Mouse (Mus musculus): ENCODE measurements around the gene Gm12169. TPM values are rescaled to one million over a fixed set of nuclear protein-coding genes. Genes with fewer than 3 reads are reported as not detected.

Gm12169 gene
- polyA plus RNA-seq, 1 experiment from 2014 or later = not detected

GRCm38 (mm10) chr11:46569107-46569506 lies 45.1 kb downstream of the Gm12169 start:
- no peaks in the 10 kb centered on the region for H3K36me3 ChIP-seq (ENCODE audit: control insufficient read depth, insufficient read depth, low read length)
- no peaks in the 10 kb centered on the region for H3K27me3 ChIP-seq (ENCODE audit: control insufficient read depth, insufficient read depth, low read length)
- no peak overlapping the region for H3K4me3 ChIP-seq (replicated peaks; ENCODE audit: low read depth, low read length)
- no peak overlapping the region for H3K27ac ChIP-seq (replicated peaks; ENCODE audit: low read depth, low read length)
- no peak overlapping the region for H3K4me2 ChIP-seq (ENCODE audit: low read length)
- DNase-seq (no peak), ATAC-seq (ENCODE audit: low FRiP score, low TSS enrichment) (no peak)
- 77% methylated on average over 1 of the region's 1 CpGs for WGBS
- H3K9me3 ChIP-seq (ENCODE audit: control insufficient read depth, low read length) = no peaks in the 10 kb centered on the region
- H3K9ac ChIP-seq (replicated peaks; ENCODE audit: low read length) = no peak overlapping the region
- H3K4me1 ChIP-seq (ENCODE audit: control insufficient read depth, insufficient read depth, low read length) = no peaks in the 10 kb centered on the region

DNA sequence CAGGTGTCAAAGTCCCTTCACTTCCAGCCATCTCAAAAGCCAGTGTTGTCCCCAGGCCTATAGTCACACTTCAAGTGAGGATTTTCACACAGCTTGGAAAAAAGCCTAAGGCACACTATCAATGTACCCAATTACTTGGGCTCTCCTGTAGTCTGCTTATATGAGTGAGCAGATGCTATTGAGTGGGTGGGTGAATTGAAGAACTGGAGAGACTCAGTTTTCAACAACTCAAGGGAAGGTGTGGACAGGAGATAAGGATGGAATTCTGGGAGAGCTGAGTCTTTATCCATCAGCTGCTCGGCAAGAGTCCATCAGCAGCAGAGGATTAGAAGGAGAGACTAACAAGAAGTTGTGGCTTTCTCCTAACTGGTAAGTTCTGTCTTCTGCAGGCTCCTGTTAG lies 47.3 kb downstream of the Gm12169 start, which contains the start of gene BC053393:
Gene BC053393 (plus strand): TSS at position 210 of the 400 bp plus-strand sequence.
- Histone ChIP-seq H3K27me3 (ENCODE audit: control insufficient read depth, insufficient read depth, low read length) (no peaks in the 10 kb centered on the region), H3K9ac (replicated peaks; ENCODE audit: low read length) (no peak within 1 kb of the TSS), H3K27ac (replicated peaks; ENCODE audit: low read depth, low read length) (no peak within 1 kb of the TSS), H3K4me1 (ENCODE audit: control insufficient read depth, insufficient read depth, low read length) (no peaks in the 10 kb centered on the region), H3K9me3 (ENCODE audit: control insufficient read depth, low read length) (no peaks in the 10 kb centered on the region), H3K4me3 (replicated peaks; ENCODE audit: low read depth, low read length) (no peak within 1 kb of the TSS), H3K36me3 (ENCODE audit: control insufficient read depth, insufficient read depth, low read length) (no peaks in the 10 kb centered on the region), H3K4me2 (ENCODE audit: low read length) (no peak within 1 kb of the TSS)
- ATAC-seq (ENCODE audit: low FRiP score, low TSS enrichment) (no peak), DNase-seq (no peak)
- 87% methylated on average over 1 of the region's 1 CpGs for WGBS

DNA sequence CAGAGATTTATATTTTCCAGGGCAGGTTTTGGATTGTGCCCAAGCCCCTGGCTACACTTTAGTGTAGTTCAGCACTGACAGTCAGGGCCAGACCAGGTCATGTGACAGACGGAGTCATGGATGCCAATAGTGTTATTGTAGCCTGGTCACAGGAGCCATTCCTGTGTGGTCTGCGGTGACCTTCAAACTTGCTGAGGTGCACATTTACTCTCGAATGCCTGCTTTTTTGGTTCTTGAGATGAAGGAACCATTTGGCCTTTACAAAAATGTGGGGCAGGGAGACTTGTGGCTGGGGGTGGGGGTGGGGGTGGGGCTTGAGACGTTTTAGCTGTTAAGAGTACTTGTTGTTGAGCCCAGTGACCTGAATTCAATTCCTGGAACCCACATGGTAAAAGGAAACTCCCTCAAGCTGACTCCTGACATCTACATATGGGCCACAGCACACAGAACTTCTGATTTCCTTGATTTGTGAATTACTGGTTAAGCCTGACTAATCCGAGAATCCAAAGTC lies 54.8 kb downstream of the Gm12169 start:
- H3K9ac ChIP-seq (replicated peaks; ENCODE audit: low read length) = no peak overlapping the region
- H3K4me1 ChIP-seq (ENCODE audit: control insufficient read depth, insufficient read depth, low read length) = no peaks in the 10 kb centered on the region
- no peak for DNase-seq
- no peak overlapping the region for H3K27ac ChIP-seq (replicated peaks; ENCODE audit: low read depth, low read length)
- no peak for ATAC-seq (ENCODE audit: low FRiP score, low TSS enrichment)
- no peaks in the 10 kb centered on the region for H3K27me3 ChIP-seq (ENCODE audit: control insufficient read depth, insufficient read depth, low read length)
- no peaks in the 10 kb centered on the region for H3K36me3 ChIP-seq (ENCODE audit: control insufficient read depth, insufficient read depth, low read length)
- 76% methylated on average over 5 of the region's 5 CpGs for WGBS
- no peaks in the 10 kb centered on the region for H3K9me3 ChIP-seq (ENCODE audit: control insufficient read depth, low read length)
- H3K4me3 ChIP-seq (replicated peaks; ENCODE audit: low read depth, low read length) = no peak overlapping the region
- no peak overlapping the region for H3K4me2 ChIP-seq (ENCODE audit: low read length)

DNA sequence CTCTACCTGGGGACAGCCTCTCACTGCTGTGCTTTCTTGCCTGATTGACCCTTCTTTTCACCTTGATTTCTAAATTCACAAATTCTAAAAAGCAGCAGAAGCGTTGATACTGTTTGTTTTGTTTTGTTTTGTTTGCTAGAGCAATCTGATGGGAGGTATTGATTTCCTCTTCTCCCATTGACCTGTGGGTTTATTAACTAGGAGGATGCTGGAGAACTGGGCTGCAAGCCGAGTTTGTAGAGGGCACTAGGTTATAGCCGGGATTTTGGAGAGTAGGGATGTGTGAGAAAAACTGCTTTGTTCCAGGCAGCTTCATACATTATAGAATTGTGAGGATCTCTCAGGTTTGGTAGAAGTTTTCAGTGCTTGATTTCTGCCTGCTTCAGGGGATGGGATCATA lies 56.4 kb downstream of the Gm12169 start:
- Histone ChIP-seq H3K27ac (replicated peaks; ENCODE audit: low read depth, low read length) (no peak overlapping the region), H3K36me3 (ENCODE audit: control insufficient read depth, insufficient read depth, low read length) (no peaks in the 10 kb centered on the region), H3K4me3 (replicated peaks; ENCODE audit: low read depth, low read length) (no peak overlapping the region), H3K27me3 (ENCODE audit: control insufficient read depth, insufficient read depth, low read length) (no peaks in the 10 kb centered on the region), H3K9ac (replicated peaks; ENCODE audit: low read length) (no peak overlapping the region), H3K4me2 (ENCODE audit: low read length) (no peak overlapping the region), H3K4me1 (ENCODE audit: control insufficient read depth, insufficient read depth, low read length) (no peaks in the 10 kb centered on the region), H3K9me3 (ENCODE audit: control insufficient read depth, low read length) (no peaks in the 10 kb centered on the region)
- ATAC-seq (ENCODE audit: low FRiP score, low TSS enrichment) (no peak), DNase-seq (no peak)
- whole genome bisulfite sequencing = 85% methylated on average over 3 of the region's 3 CpGs

GRCm38 (mm10) chr11:46582741-46583140 lies 58.7 kb downstream of the Gm12169 start:
- Histone ChIP-seq H3K4me1 (ENCODE audit: control insufficient read depth, insufficient read depth, low read length) (no peaks in the 10 kb centered on the region), H3K9me3 (ENCODE audit: control insufficient read depth, low read length) (no peaks in the 10 kb centered on the region), H3K27ac (replicated peaks; ENCODE audit: low read depth, low read length) (no peak overlapping the region), H3K4me2 (ENCODE audit: low read length) (no peak overlapping the region), H3K9ac (replicated peaks; ENCODE audit: low read length) (no peak overlapping the region), H3K36me3 (ENCODE audit: control insufficient read depth, insufficient read depth, low read length) (no peaks in the 10 kb centered on the region), H3K27me3 (ENCODE audit: control insufficient read depth, insufficient read depth, low read length) (no peaks in the 10 kb centered on the region), H3K4me3 (replicated peaks; ENCODE audit: low read depth, low read length) (no peak overlapping the region)
- 85% methylated on average over 5 of the region's 5 CpGs for WGBS
- no peak for ATAC-seq (ENCODE audit: low FRiP score, low TSS enrichment)
- DNase-seq = no peak

Other genes with a start within 250 kb of the Gm12169 start
- gene Cyfip2, start 211.4 kb upstream of the Gm12169 start, polyA plus RNA-seq (2014; fragmentation: Nextera tagmentation; extraction: Ambion mirVana) = 96.1 and 112 TPM in 2 replicates
- gene Itk, start 134.7 kb upstream of the Gm12169 start, polyA plus RNA-seq (2014; fragmentation: Nextera tagmentation; extraction: Ambion mirVana) = not detected in 2 replicates
- gene Fam71b, start 127.7 kb upstream of the Gm12169 start, polyA plus RNA-seq (2014; fragmentation: Nextera tagmentation; extraction: Ambion mirVana) = not detected in 2 replicates
- gene Med7, start 87.3 kb upstream of the Gm12169 start, polyA plus RNA-seq (2014; fragmentation: Nextera tagmentation; extraction: Ambion mirVana) = 68.3 and 74.3 TPM in 2 replicates
- 0.18 TPM in 1 of 2 replicates, not detected in the other for gene Havcr2, start 69.3 kb upstream of the Gm12169 start, polyA plus RNA-seq (2014; fragmentation: Nextera tagmentation; extraction: Ambion mirVana)
- not detected in 2 replicates for gene BC053393, start 47.3 kb downstream of the Gm12169 start, polyA plus RNA-seq (2014; fragmentation: Nextera tagmentation; extraction: Ambion mirVana)
- not detected in 2 replicates for gene Dppa1, start 105.0 kb downstream of the Gm12169 start, polyA plus RNA-seq (2014; fragmentation: Nextera tagmentation; extraction: Ambion mirVana)
- gene Timd2, start 182.8 kb downstream of the Gm12169 start, polyA plus RNA-seq (2014; fragmentation: Nextera tagmentation; extraction: Ambion mirVana) = 0.17 TPM in 1 of 2 replicates, not detected in the other
- not detected in 2 replicates for gene Havcr1, start 210.9 kb downstream of the Gm12169 start, polyA plus RNA-seq (2014; fragmentation: Nextera tagmentation; extraction: Ambion mirVana)